18 mouse cellular contexts compared by ENCODE assay signal in the genomic region with DNA sequence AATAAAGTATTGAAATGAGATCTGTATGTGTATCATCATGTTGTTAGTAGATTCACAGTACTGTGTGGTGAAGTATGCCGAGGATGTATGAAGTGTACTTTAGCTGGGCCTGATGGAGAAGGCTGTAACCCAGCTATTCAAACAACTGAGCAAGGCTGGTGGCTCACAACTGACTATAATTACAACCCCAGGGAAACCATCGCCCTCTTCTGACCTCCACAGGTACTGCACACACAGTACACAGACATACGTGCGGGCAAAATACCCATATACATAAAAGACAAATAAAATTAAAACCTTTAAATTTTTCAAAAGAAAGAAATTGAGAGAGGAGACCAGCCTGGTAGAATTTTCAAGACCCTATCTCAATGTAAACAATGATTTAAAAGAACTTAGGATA. TPM values are rescaled to one million over a fixed set of nuclear protein-coding genes. Genes with fewer than 3 reads are reported as not detected.
DNase-seq lines count a peak whose midpoint lies in the region; ATAC-seq and TF ChIP-seq lines count a peak whose summit lies in the region.
"Had no signal": no experiment of that assay in that cellular context is flagged by ENCODE, and none has a peak within 500 bp of the region (broad histone marks: within the 10 kb centered on the region; RNA-seq: fewer than 3 reads in every experiment).

No protein-coding gene starts in this region.

- H3K4me3 ChIP-seq in intestine, postnatal 0 days (ENCODE audit: low read depth, low read length), result no peak overlapping the region
- no peak overlapping the region for H3K4me3 ChIP-seq in intestine, embryonic 15.5 days (replicated peaks)
- H3K4me3 ChIP-seq in testis, adult 2 months (ENCODE audit: control insufficient read depth, low read depth, low read length), result no peak overlapping the region
- no peak overlapping the region for H3K4me3 ChIP-seq in stomach, postnatal 0 days (ENCODE audit: low read depth, low read length)
- H3K4me3 ChIP-seq: erythroblast, embryonic 14.5 days; heart, embryonic 15.5 days; liver, embryonic 15.5 days; midbrain, embryonic 15.5 days; neural tube, embryonic 12.5 days had no signal

- no peak for ATAC-seq in intestine, postnatal 0 days
- ATAC-seq in intestine, embryonic 15.5 days, result no peak
- ATAC-seq in stomach, postnatal 0 days (ENCODE audit: low FRiP score, low TSS enrichment), result no peak
- ATAC-seq: forebrain, postnatal 0 days; midbrain, embryonic 15.5 days had no signal

- no peak overlapping the region for H3K27ac ChIP-seq in intestine, postnatal 0 days (ENCODE audit: low read depth, low read length)
- H3K27ac ChIP-seq in intestine, embryonic 15.5 days, result no peak overlapping the region
- no peak overlapping the region for H3K27ac ChIP-seq in testis, adult 2 months (ENCODE audit: control insufficient read depth, insufficient read depth, low read depth, low read length)
- no peak overlapping the region for H3K27ac ChIP-seq in stomach, postnatal 0 days (replicated peaks)
- H3K27ac ChIP-seq: heart, embryonic 15.5 days; liver, embryonic 15.5 days; midbrain, embryonic 15.5 days; neural tube, embryonic 12.5 days had no signal

- H3K27me3 ChIP-seq in intestine, postnatal 0 days (replicated peaks; ENCODE audit: control insufficient read depth, insufficient read depth, low read length), result no peaks in the 10 kb centered on the region
- H3K27me3 ChIP-seq in intestine, embryonic 15.5 days (replicated peaks), result no peaks in the 10 kb centered on the region
- H3K27me3 ChIP-seq in testis, adult 2 months (ENCODE audit: control insufficient read depth, insufficient read depth, low read length), result no peaks in the 10 kb centered on the region
- H3K27me3 ChIP-seq in stomach, postnatal 0 days (ENCODE audit: control insufficient read depth, insufficient read depth, low read length), result no peaks in the 10 kb centered on the region
- H3K27me3 ChIP-seq: liver, embryonic 15.5 days; midbrain, embryonic 15.5 days; neural tube, embryonic 12.5 days had no signal

- no peaks in the 10 kb centered on the region for H3K36me3 ChIP-seq in intestine, postnatal 0 days (ENCODE audit: control insufficient read depth, insufficient read depth)
- H3K36me3 ChIP-seq in intestine, embryonic 15.5 days, result no peaks in the 10 kb centered on the region
- no peaks in the 10 kb centered on the region for H3K36me3 ChIP-seq in testis, adult 2 months (ENCODE audit: control insufficient read depth, insufficient read depth, low read length)
- H3K36me3 ChIP-seq in stomach, postnatal 0 days (ENCODE audit: control insufficient read depth, insufficient read depth, low read length), result no peaks in the 10 kb centered on the region
- H3K36me3 ChIP-seq: heart, embryonic 15.5 days; liver, embryonic 15.5 days; midbrain, embryonic 15.5 days; neural tube, embryonic 12.5 days had no signal

- no peaks in the 10 kb centered on the region for H3K9me3 ChIP-seq in intestine, postnatal 0 days (ENCODE audit: control insufficient read depth)
- no peaks in the 10 kb centered on the region for H3K9me3 ChIP-seq in intestine, embryonic 15.5 days
- H3K9me3 ChIP-seq in stomach, postnatal 0 days (ENCODE audit: control insufficient read depth, low read length), result no peaks in the 10 kb centered on the region
- H3K9me3 ChIP-seq: heart, embryonic 15.5 days; liver, embryonic 15.5 days; midbrain, embryonic 15.5 days; neural tube, embryonic 12.5 days had no signal

- TF ChIP-seq POLR2A in testis, adult 2 months (IDR thresholded peaks at IDR 0.05; ENCODE audit: control insufficient read depth, low read depth, low read length), result no peak

- no peak overlapping the region for H3K4me2 ChIP-seq in intestine, postnatal 0 days (replicated peaks; ENCODE audit: low read depth)
- H3K4me2 ChIP-seq in intestine, embryonic 15.5 days (replicated peaks), result no peak overlapping the region
- H3K4me2 ChIP-seq in stomach, postnatal 0 days (replicated peaks; ENCODE audit: low read depth), result no peak overlapping the region
- H3K4me2 ChIP-seq: heart, embryonic 15.5 days; liver, embryonic 15.5 days; midbrain, embryonic 15.5 days; neural tube, embryonic 12.5 days had no signal

- H3K9ac ChIP-seq in intestine, postnatal 0 days (ENCODE audit: low read depth, low read length), result no peak overlapping the region
- H3K9ac ChIP-seq in intestine, embryonic 15.5 days, result no peak overlapping the region
- H3K9ac ChIP-seq in stomach, postnatal 0 days (ENCODE audit: low read length), result no peak overlapping the region
- H3K9ac ChIP-seq: forebrain, postnatal 0 days; heart, embryonic 15.5 days; liver, embryonic 15.5 days; midbrain, embryonic 15.5 days; neural tube, embryonic 12.5 days had no signal

- no peaks in the 10 kb centered on the region for H3K4me1 ChIP-seq in intestine, postnatal 0 days (replicated peaks; ENCODE audit: control insufficient read depth, insufficient read depth, low read length)
- H3K4me1 ChIP-seq in intestine, embryonic 15.5 days (replicated peaks), result no peaks in the 10 kb centered on the region
- no peaks in the 10 kb centered on the region for H3K4me1 ChIP-seq in testis, adult 2 months (ENCODE audit: control insufficient read depth, insufficient read depth, low read length)
- no peaks in the 10 kb centered on the region for H3K4me1 ChIP-seq in stomach, postnatal 0 days (replicated peaks; ENCODE audit: control insufficient read depth, insufficient read depth)
- H3K4me1 ChIP-seq: midbrain, embryonic 15.5 days; neural tube, embryonic 12.5 days had no signal

- 84% methylated on average over 4 of the region's 4 CpGs for WGBS in intestine, postnatal 0 days
- 82% methylated on average over 4 of the region's 4 CpGs for WGBS in intestine, embryonic 15.5 days
- WGBS in stomach, postnatal 0 days, result 80% methylated on average over 4 of the region's 4 CpGs

- TF ChIP-seq EP300 in stomach, postnatal 0 days (optimal IDR thresholded peaks at IDR 0.05), result no peak

- DNase-seq in testis, postnatal 14 days (ENCODE audit: low spot score), result no peak
- DNase-seq in MEL-GATA-1-ER (ENCODE audit: extremely low read depth, low read depth), result peak; percentile 18
- DNase-seq in stomach, postnatal 0 days (ENCODE audit: low spot score), result no peak
- DNase-seq in left cerebral cortex, adult 9 months (ENCODE audit: low spot score in 2 of 2), result no peak
- no peak for DNase-seq in frontal cortex, postnatal 10 days (ENCODE audit: low spot score in 2 of 2)
- DNase-seq: cerebellum, adult 8-10 months; forebrain, postnatal 0 days; gastrocnemius, postnatal 36 days; kidney, adult 9 months had no signal

- peak; percentile 33 for TF ChIP-seq CTCF in intestine, postnatal 0 days (IDR thresholded peaks at IDR 0.05; ENCODE audit: low read depth)
- TF ChIP-seq CTCF in testis, adult 2 months (IDR thresholded peaks at IDR 0.05; ENCODE audit: control insufficient read depth, insufficient read depth, insufficient replicate concordance, low read depth, low read length), result peak; percentile 13; the same call in 1 of the 2 replicates
- peak; percentile 31; the same call in 1 of the 2 replicates for TF ChIP-seq CTCF in stomach, postnatal 0 days (IDR thresholded peaks at IDR 0.05; ENCODE audit: low read depth)

RNA-seq across cellular contexts. Expression of a gene that starts 33.1 kb away (rescaled TPM):
- 1.8 and 2.3 TPM in 2 replicates for polyA plus RNA-seq in intestine, postnatal 0 days (2015; fragmentation: Nextera tagmentation; extraction: Ambion mirVana)
- polyA plus RNA-seq in intestine, embryonic 15.5 days (2015; fragmentation: Nextera tagmentation; extraction: Ambion mirVana), result 2.2 and 2.3 TPM in 2 replicates
- polyA plus RNA-seq in testis, adult 2 months (2012; rRNA removed), result 1.00 and 1.0 TPM in 2 replicates
- polyA plus RNA-seq in stomach, postnatal 0 days (2015; fragmentation: Nextera tagmentation; extraction: Ambion mirVana), result 4.3 and 4.5 TPM in 2 replicates
- polyA plus RNA-seq: erythroblast, embryonic 14.5 days; forebrain, postnatal 0 days; hindbrain, embryonic 11.5 days; neural tube, embryonic 12.5 days had no signal

RNA-seq across cellular contexts. Expression of a gene that starts 41.4 kb away (rescaled TPM):
- polyA plus RNA-seq in intestine, postnatal 0 days (2015; fragmentation: Nextera tagmentation; extraction: Ambion mirVana), result 150 and 161 TPM in 2 replicates
- 166 and 192 TPM in 2 replicates for polyA plus RNA-seq in intestine, embryonic 15.5 days (2015; fragmentation: Nextera tagmentation; extraction: Ambion mirVana)
- 79.5 and 83.1 TPM in 2 replicates for polyA plus RNA-seq in testis, adult 2 months (2012; rRNA removed)
- polyA plus RNA-seq in stomach, postnatal 0 days (2015; fragmentation: Nextera tagmentation; extraction: Ambion mirVana), result 88.1 and 93.1 TPM in 2 replicates

RNA-seq across cellular contexts. Expression of a gene that starts 46.6 kb away (rescaled TPM):
- polyA plus RNA-seq in intestine, postnatal 0 days (2015; fragmentation: Nextera tagmentation; extraction: Ambion mirVana), result 227 and 250 TPM in 2 replicates
- 164 and 171 TPM in 2 replicates for polyA plus RNA-seq in intestine, embryonic 15.5 days (2015; fragmentation: Nextera tagmentation; extraction: Ambion mirVana)
- 38.7 and 47.7 TPM in 2 replicates for polyA plus RNA-seq in testis, adult 2 months (2012; rRNA removed)
- polyA plus RNA-seq in stomach, postnatal 0 days (2015; fragmentation: Nextera tagmentation; extraction: Ambion mirVana), result 192 and 197 TPM in 2 replicates

RNA-seq across cellular contexts. Expression of a gene that starts 47.2 kb away (rescaled TPM):
- polyA plus RNA-seq in intestine, postnatal 0 days (2015; fragmentation: Nextera tagmentation; extraction: Ambion mirVana), result 18.0 and 20.0 TPM in 2 replicates
- polyA plus RNA-seq in intestine, embryonic 15.5 days (2015; fragmentation: Nextera tagmentation; extraction: Ambion mirVana), result 12.8 and 15.1 TPM in 2 replicates
- 5.4 and 6.2 TPM in 2 replicates for polyA plus RNA-seq in testis, adult 2 months (2012; rRNA removed)
- polyA plus RNA-seq in stomach, postnatal 0 days (2015; fragmentation: Nextera tagmentation; extraction: Ambion mirVana), result 4.2 TPM in 2 replicates

RNA-seq across cellular contexts. Expression of a gene that starts 53.0 kb away (rescaled TPM):
- polyA plus RNA-seq in intestine, postnatal 0 days (2015; fragmentation: Nextera tagmentation; extraction: Ambion mirVana), result 3.2 and 3.7 TPM in 2 replicates
- 24.2 and 25.2 TPM in 2 replicates for polyA plus RNA-seq in intestine, embryonic 15.5 days (2015; fragmentation: Nextera tagmentation; extraction: Ambion mirVana)
- polyA plus RNA-seq in testis, adult 2 months (2012; rRNA removed), result 11.2 and 14.0 TPM in 2 replicates
- polyA plus RNA-seq in stomach, postnatal 0 days (2015; fragmentation: Nextera tagmentation; extraction: Ambion mirVana), result 4.9 and 6.1 TPM in 2 replicates
